Mouse (Mus musculus): ENCODE results near the gene Klhl21.
A peak's percentile ranks its signal among the peaks of the same experiment; 100 is the strongest.

The Klhl21 gene

GRCm38 (mm10) chr4:152008622-152009075 is at the start of gene Klhl21:
Gene Klhl21 (plus strand): TSS chr4:152008803.
- DNase-seq (ENCODE audit: low spot score in 2 of 2), result peak; percentile 84 to 93

GRCm38 (mm10) chr4:151959849-151960512 is 48.6 kb upstream of the Klhl21 start:
- DNase-seq (ENCODE audit: low spot score in 2 of 2), result peak in 1 of 2 experiments; percentile 54

GRCm38 (mm10) chr4:151960513-151960854 is 48.1 kb upstream of the Klhl21 start:
- DNase-seq (ENCODE audit: low spot score in 2 of 2), result peak; percentile 69 to 70

GRCm38 (mm10) chr4:151962817-151963216 is 45.8 kb upstream of the Klhl21 start:
- DNase-seq (ENCODE audit: low spot score in 2 of 2), result peak in 1 of 2 experiments; percentile 60

- DNase-seq (ENCODE audit: low spot score in 2 of 2), result no peak
Observed at GRCm38 (mm10) chr4:151968204-151968921, 40.2 kb upstream of the Klhl21 start.

- DNase-seq (ENCODE audit: low spot score in 2 of 2), result peak in 1 of 2 experiments; percentile 64
Observed at GRCm38 (mm10) chr4:151972221-151972967, 36.2 kb upstream of the Klhl21 start.

GRCm38 (mm10) chr4:151975441-151975840 is 33.2 kb upstream of the Klhl21 start:
- DNase-seq (ENCODE audit: low spot score in 2 of 2), result peak; percentile 72 to 87

- DNase-seq (ENCODE audit: low spot score in 2 of 2), result peak; percentile 86 to 93
Observed at GRCm38 (mm10) chr4:151977748-151978147, 30.9 kb upstream of the Klhl21 start.

GRCm38 (mm10) chr4:151980699-151981098 is 27.9 kb upstream of the Klhl21 start:
- no peak for DNase-seq (ENCODE audit: low spot score in 2 of 2)

- DNase-seq (ENCODE audit: low spot score in 2 of 2), result peak; percentile 79 to 82
Observed at GRCm38 (mm10) chr4:151981363-151981762, 27.2 kb upstream of the Klhl21 start.

- DNase-seq (ENCODE audit: low spot score in 2 of 2), result no peak
Observed at GRCm38 (mm10) chr4:151983043-151983442, 25.6 kb upstream of the Klhl21 start.

- DNase-seq (ENCODE audit: low spot score in 2 of 2), result no peak
Observed at GRCm38 (mm10) chr4:151983560-151983959, 25.0 kb upstream of the Klhl21 start.

GRCm38 (mm10) chr4:151985886-151986285 is 22.7 kb upstream of the Klhl21 start:
- no peak for DNase-seq (ENCODE audit: low spot score in 2 of 2)

GRCm38 (mm10) chr4:151986650-151987049 is 22.0 kb upstream of the Klhl21 start:
- no peak for DNase-seq (ENCODE audit: low spot score in 2 of 2)

- DNase-seq (ENCODE audit: low spot score in 2 of 2), result no peak
Observed at GRCm38 (mm10) chr4:151988014-151988341, 20.6 kb upstream of the Klhl21 start.

GRCm38 (mm10) chr4:151988342-151989109 is 20.1 kb upstream of the Klhl21 start, which contains the start of gene Thap3:
Gene Thap3 (minus strand): TSS chr4:151988997.
- peak; percentile 69 to 81 for DNase-seq (ENCODE audit: low spot score in 2 of 2)

- DNase-seq (ENCODE audit: low spot score in 2 of 2), result no peak
Observed at GRCm38 (mm10) chr4:151989110-151989488, 19.5 kb upstream of the Klhl21 start.

GRCm38 (mm10) chr4:151992091-151992490 is 16.5 kb upstream of the Klhl21 start:
- DNase-seq (ENCODE audit: low spot score in 2 of 2), result no peak

- no peak for DNase-seq (ENCODE audit: low spot score in 2 of 2)
Observed at GRCm38 (mm10) chr4:151993035-151993434, 15.6 kb upstream of the Klhl21 start.

- peak in 1 of 2 experiments; percentile 56 for DNase-seq (ENCODE audit: low spot score in 2 of 2)
Observed at GRCm38 (mm10) chr4:151994228-151995171, 14.1 kb upstream of the Klhl21 start.

Data from spleen, postnatal 10 days (tissue).